Mouse (Mus musculus) midbrain, postnatal 0 days (tissue): ENCODE measurements around the gene Ly6g6c. TPM values are rescaled to one million over a fixed set of nuclear protein-coding genes. Genes with fewer than 3 reads are reported as not detected.

Experiments
- ATAC-seq: fragments of 200-750 bp; cut with Nextera tagmentation; 2 replicates; pipeline ENCODE4 v1.8.0; 2017; ENCODE audit warnings: moderate number of reproducible peaks, mild to moderate bottlenecking, moderate TSS enrichment, moderate library complexity; ENCODE audit not compliant: low FRiP score
- DNase-seq: peaks from one replicate; pipeline ENCODE4 v3.0.0-alpha.2; 2015; ENCODE audit warnings: low spot score
- H3K27ac ChIP-seq: fragments of 300-500 bp; sonication (generic); 2 replicates; pipeline ENCODE4 v1.5.1; 2014; ENCODE audit warnings: low read depth, mild to moderate bottlenecking, low read length, mixed read lengths
- H3K27me3 ChIP-seq: fragments of 300-500 bp; sonication (generic); 2 replicates; pipeline ENCODE4 v1.6.1; 2014; ENCODE audit warnings: low read length, control low read depth, mixed read lengths; ENCODE audit not compliant: insufficient read depth
- H3K36me3 ChIP-seq: fragments of 300-500 bp; sonication (generic); 2 replicates; pipeline ENCODE4 v1.6.1; 2014; ENCODE audit warnings: low read length, control low read depth, mixed read lengths; ENCODE audit not compliant: insufficient read depth
- H3K4me1 ChIP-seq: fragments of 300-500 bp; sonication (generic); 2 replicates; pipeline ENCODE4 v1.6.1; 2014; ENCODE audit warnings: mild to moderate bottlenecking, control low read depth, antibody characterized with exemption, low read length, mixed read lengths; ENCODE audit not compliant: insufficient read depth
- H3K4me2 ChIP-seq: fragments of 300-500 bp; sonication (generic); 2 replicates; pipeline ENCODE4 v1.6.1; 2014; ENCODE audit warnings: low read depth, mild to moderate bottlenecking, low read length, mixed read lengths; ENCODE audit not compliant: poor library complexity, severe bottlenecking
- H3K4me3 ChIP-seq: fragments of 300-500 bp; sonication (generic); 2 replicates; pipeline ENCODE4 v1.5.1; 2014; ENCODE audit warnings: low read depth, mild to moderate bottlenecking, low read length, moderate library complexity
- H3K9ac ChIP-seq: fragments of 300-500 bp; sonication (generic); replicated peaks from 2 replicates; pipeline ENCODE4 v1.6.1; 2014; ENCODE audit warnings: mild to moderate bottlenecking, low read length, moderate library complexity, mixed read lengths; ENCODE audit not compliant: poor library complexity, severe bottlenecking
- H3K9me3 ChIP-seq: fragments of 300-500 bp; sonication (generic); 2 replicates; pipeline ENCODE4 v1.6.1; 2016; ENCODE audit warnings: low read length, control low read depth
- CTCF ChIP-seq: IDR thresholded peaks from 2 replicates; pipeline ENCODE4 v1.5.1; 2016; ENCODE audit warnings: antibody characterized with exemption, mild to moderate bottlenecking
- WGBS: fragments of 180-500 bp; shearing (Covaris S2); extraction: QIAGEN DNeasy Blood & Tissue Kit; methylation state at CpG from one replicate; pipeline ENCODE4 v1.1.7; 2014; 5-methylcytosine and 5-hydroxymethylcytosine counted together
- polyA plus RNA-seq: library from polyadenylated mRNA; unstranded; fragments of >200 nt; fragmentation: Nextera tagmentation; extraction: Ambion mirVana; gene quantifications from 2 replicates; pipeline ENCODE4 v1.2.1, GENCODE M21; 2015
- total RNA-seq: library from RNA; depleted of rRNA; stranded (reverse); fragments of >200 nt; gene quantifications from 2 replicates; pipeline ENCODE4 v1.2.3, GENCODE M21; 2014

Gene Ly6g6c
- total and polyA plus RNA-seq, 2 experiments from 2014 or later = 2.4 TPM; not detected in 1

- H3K4me3 ChIP-seq = no peak overlapping the region
- peaks cover 16% of the 10 kb centered on the region for H3K36me3 ChIP-seq
- H3K4me2 ChIP-seq = no peak overlapping the region
- ATAC-seq (no peak), DNase-seq (no peak)
- no peak overlapping the region for H3K9ac ChIP-seq
- 78% methylated on average over 11 of the region's 11 CpGs for WGBS
- no peak for TF ChIP-seq CTCF
- no peaks in the 10 kb centered on the region for H3K4me1 ChIP-seq
- no peak overlapping the region for H3K27ac ChIP-seq
- H3K9me3 ChIP-seq = no peaks in the 10 kb centered on the region
- H3K27me3 ChIP-seq = no peaks in the 10 kb centered on the region
These were observed 45.3 kb upstream of the Ly6g6c start for GRCm38 (mm10) chr17:35019894-35020293.

- Histone ChIP-seq H3K27me3 (no peaks in the 10 kb centered on the region), H3K9ac (no peak overlapping the region; the same call in 1 of the 2 replicates), H3K4me2 (no peak overlapping the region), H3K4me1 (no peaks in the 10 kb centered on the region), H3K9me3 (no peaks in the 10 kb centered on the region), H3K27ac (no peak overlapping the region), H3K36me3 (peaks cover 10% of the 10 kb centered on the region), H3K4me3 (no peak overlapping the region)
- ATAC-seq (no peak), DNase-seq (no peak)
- 82% methylated on average over 8 of the region's 8 CpGs for WGBS
- no peak for TF ChIP-seq CTCF
These were observed 44.6 kb upstream of the Ly6g6c start for GRCm38 (mm10) chr17:35020551-35020950.

GRCm38 (mm10) chr17:35021163-35021808, 43.9 kb upstream of the Ly6g6c start:
- no peaks in the 10 kb centered on the region for H3K9me3 ChIP-seq
- H3K4me1 ChIP-seq = no peaks in the 10 kb centered on the region
- no peak overlapping the region for H3K4me3 ChIP-seq
- H3K27me3 ChIP-seq = no peaks in the 10 kb centered on the region
- no peak overlapping the region for H3K4me2 ChIP-seq
- 6% methylated on average over 16 of the region's 17 CpGs for WGBS
- H3K27ac ChIP-seq = no peak overlapping the region; the same call in 1 of the 2 replicates
- ATAC-seq (peak; percentile 29; the same call in 1 of the 2 replicates), DNase-seq (peak; percentile 64)
- H3K9ac ChIP-seq = no peak overlapping the region
- TF ChIP-seq CTCF = peak; percentile 88
- H3K36me3 ChIP-seq = peaks cover 2% of the 10 kb centered on the region; the same call in 1 of the 2 replicates

- ATAC-seq (no peak), DNase-seq (no peak)
- H3K36me3 ChIP-seq = no peaks in the 10 kb centered on the region; the same call in 1 of the 2 replicates
- H3K4me3 ChIP-seq = no peak overlapping the region
- H3K4me2 ChIP-seq = no peak overlapping the region
- H3K27me3 ChIP-seq = no peaks in the 10 kb centered on the region
- no peak overlapping the region for H3K9ac ChIP-seq
- TF ChIP-seq CTCF = no peak
- no peak overlapping the region; the same call in 1 of the 2 replicates for H3K27ac ChIP-seq
- no peaks in the 10 kb centered on the region for H3K9me3 ChIP-seq
- WGBS = 50% methylated on average over 6 of the region's 6 CpGs
- no peaks in the 10 kb centered on the region for H3K4me1 ChIP-seq
These were observed 43.2 kb upstream of the Ly6g6c start for GRCm38 (mm10) chr17:35021842-35022477.

- H3K4me1 ChIP-seq = no peaks in the 10 kb centered on the region
- H3K4me3 ChIP-seq = no peak overlapping the region
- ATAC-seq (no peak), DNase-seq (no peak)
- H3K27ac ChIP-seq = no peak overlapping the region
- 95% methylated on average over 8 of the region's 8 CpGs for WGBS
- H3K9me3 ChIP-seq = no peaks in the 10 kb centered on the region
- no peak overlapping the region for H3K9ac ChIP-seq
- no peaks in the 10 kb centered on the region for H3K36me3 ChIP-seq
- H3K4me2 ChIP-seq = no peak overlapping the region
- H3K27me3 ChIP-seq = no peaks in the 10 kb centered on the region
- TF ChIP-seq CTCF = no peak
These were observed 42.6 kb upstream of the Ly6g6c start for GRCm38 (mm10) chr17:35022541-35023060.

- Histone ChIP-seq H3K9ac (no peak overlapping the region), H3K4me3 (no peak overlapping the region), H3K4me1 (no peaks in the 10 kb centered on the region), H3K36me3 (no peaks in the 10 kb centered on the region), H3K4me2 (no peak overlapping the region), H3K27ac (no peak overlapping the region), H3K27me3 (no peaks in the 10 kb centered on the region), H3K9me3 (no peaks in the 10 kb centered on the region)
- no peak for TF ChIP-seq CTCF
- 88% methylated on average over 5 of the region's 5 CpGs for whole genome bisulfite sequencing
- ATAC-seq = no peak
- no peak for DNase-seq
These were observed 42.0 kb upstream of the Ly6g6c start for GRCm38 (mm10) chr17:35023221-35023620.
